Mouse (Mus musculus): ENCODE results near the gene Tbc1d22a. TPM values are rescaled to one million over a fixed set of nuclear protein-coding genes. Genes with fewer than 3 reads are reported as not detected.

The Tbc1d22a gene
- polyA plus RNA-seq, 1 experiment from 2014 or later, result 16.6 TPM

DNA sequence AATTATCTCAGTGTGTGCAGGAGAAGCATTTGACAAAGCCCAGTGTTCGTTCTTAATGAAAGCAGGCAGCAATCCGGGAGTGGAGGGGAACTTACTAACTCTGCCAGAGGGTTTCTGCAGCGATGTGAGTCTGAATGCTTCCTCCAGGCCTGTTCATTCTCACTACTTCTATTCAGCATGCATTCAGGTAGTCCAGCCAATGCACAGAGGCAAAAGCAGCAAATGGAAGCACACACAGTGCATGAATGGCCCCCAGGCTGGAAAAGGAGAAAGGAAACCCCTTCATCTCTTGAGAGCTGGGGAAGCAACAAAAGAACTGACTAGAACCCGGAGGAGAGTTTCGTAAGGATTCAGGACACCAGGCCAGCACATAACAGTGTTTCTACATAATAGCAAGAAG lies 169.0 kb downstream of the Tbc1d22a start:
- H3K9ac ChIP-seq (replicated peaks; ENCODE audit: low read length), result no peak overlapping the region
- H3K27ac ChIP-seq (ENCODE audit: low read length), result no peak overlapping the region
- no peaks in the 10 kb centered on the region for H3K27me3 ChIP-seq (ENCODE audit: insufficient read depth, low read length)
- ATAC-seq (ENCODE audit: low FRiP score, low TSS enrichment), result no peak
- WGBS, result 77% methylated on average over 5 of the region's 5 CpGs
- no peaks in the 10 kb centered on the region for H3K4me1 ChIP-seq (ENCODE audit: insufficient read depth, low read length)
- no peak overlapping the region for H3K4me3 ChIP-seq (ENCODE audit: low read length)
- H3K36me3 ChIP-seq (ENCODE audit: insufficient read depth, low read length), result no peaks in the 10 kb centered on the region
- H3K9me3 ChIP-seq (ENCODE audit: low read length), result no peaks in the 10 kb centered on the region
- no peak overlapping the region for H3K4me2 ChIP-seq (replicated peaks; ENCODE audit: low read depth, low read length)

DNA sequence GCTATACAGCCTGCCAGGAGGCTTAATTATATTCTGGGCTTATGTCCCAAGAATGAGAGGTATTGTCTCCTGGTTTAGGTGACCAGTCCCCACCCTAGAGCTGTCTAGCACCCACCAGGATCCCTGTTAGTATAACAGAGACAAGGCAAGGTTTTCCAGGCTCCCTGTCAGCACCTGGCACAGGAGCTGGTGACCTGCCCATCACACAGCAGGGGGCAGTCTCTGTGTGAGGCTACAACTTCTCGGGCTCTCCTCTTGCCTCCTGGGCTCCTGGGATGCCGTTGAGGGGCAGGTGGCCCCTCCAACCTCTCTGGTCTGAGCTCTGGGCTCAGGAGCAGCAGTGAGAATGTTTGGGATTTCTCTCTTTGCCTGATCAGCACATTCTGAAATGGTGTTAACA lies 171.2 kb downstream of the Tbc1d22a start:
- Histone ChIP-seq H3K27me3 (ENCODE audit: insufficient read depth, low read length) (no peaks in the 10 kb centered on the region), H3K9me3 (ENCODE audit: low read length) (no peaks in the 10 kb centered on the region), H3K36me3 (ENCODE audit: insufficient read depth, low read length) (no peaks in the 10 kb centered on the region), H3K9ac (replicated peaks; ENCODE audit: low read length) (no peak overlapping the region), H3K4me1 (ENCODE audit: insufficient read depth, low read length) (no peaks in the 10 kb centered on the region), H3K4me2 (replicated peaks; ENCODE audit: low read depth, low read length) (no peak overlapping the region), H3K27ac (ENCODE audit: low read length) (no peak overlapping the region), H3K4me3 (ENCODE audit: low read length) (no peak overlapping the region)
- ATAC-seq (ENCODE audit: low FRiP score, low TSS enrichment), result no peak
- 58% methylated on average over 2 of the region's 2 CpGs for WGBS

DNA sequence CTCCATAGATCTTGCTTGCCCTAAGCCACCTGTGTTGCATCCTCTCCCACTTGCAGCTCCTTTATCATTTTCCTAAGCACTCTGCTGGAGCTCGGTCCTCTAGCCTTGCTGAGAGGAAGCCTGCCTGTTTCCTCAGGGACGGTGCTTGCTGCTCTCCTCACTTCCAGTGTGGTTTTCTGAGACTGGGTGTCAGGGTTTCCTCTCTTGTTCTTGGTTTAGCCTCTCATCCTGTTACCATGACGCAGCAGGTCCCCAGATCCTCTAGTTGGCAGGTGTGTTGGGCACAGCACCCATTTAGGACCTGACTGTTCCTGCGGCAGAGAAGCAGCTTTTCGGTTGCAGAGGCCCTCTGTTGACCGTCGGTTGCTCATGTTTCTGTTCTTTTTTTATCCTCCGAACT lies 172.1 kb downstream of the Tbc1d22a start:
- no peaks in the 10 kb centered on the region for H3K9me3 ChIP-seq (ENCODE audit: low read length)
- H3K4me3 ChIP-seq (ENCODE audit: low read length), result no peak overlapping the region
- no peak overlapping the region for H3K27ac ChIP-seq (ENCODE audit: low read length)
- H3K36me3 ChIP-seq (ENCODE audit: insufficient read depth, low read length), result no peaks in the 10 kb centered on the region
- no peak for ATAC-seq (ENCODE audit: low FRiP score, low TSS enrichment)
- H3K9ac ChIP-seq (replicated peaks; ENCODE audit: low read length), result no peak overlapping the region
- H3K4me1 ChIP-seq (ENCODE audit: insufficient read depth, low read length), result no peaks in the 10 kb centered on the region
- H3K27me3 ChIP-seq (ENCODE audit: insufficient read depth, low read length), result no peaks in the 10 kb centered on the region
- H3K4me2 ChIP-seq (replicated peaks; ENCODE audit: low read depth, low read length), result no peak overlapping the region
- WGBS, result 79% methylated on average over 8 of the region's 8 CpGs

DNA sequence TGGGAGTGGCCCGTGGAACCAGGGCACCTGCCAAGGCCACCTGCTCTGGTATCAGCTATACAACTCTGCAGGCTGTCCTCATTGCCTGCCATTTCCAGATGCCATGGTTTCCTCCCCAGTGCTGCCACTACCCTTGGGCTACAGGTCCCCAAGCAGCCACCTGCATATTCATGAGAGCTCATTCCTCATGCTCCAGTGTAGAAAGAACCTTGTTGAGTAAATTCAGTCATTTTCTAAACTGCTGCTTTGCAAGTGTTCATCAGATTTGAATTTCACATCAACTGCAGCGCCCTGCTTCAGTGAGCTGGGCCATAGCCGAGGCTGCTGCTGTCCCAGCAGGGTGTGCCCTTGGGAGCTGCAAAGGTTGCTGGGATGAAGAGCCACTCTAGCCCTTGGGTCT lies 174.3 kb downstream of the Tbc1d22a start:
- Histone ChIP-seq H3K27ac (ENCODE audit: low read length) (peak overlapping the region; percentile 59), H3K4me3 (ENCODE audit: low read length) (no peak overlapping the region), H3K9ac (replicated peaks; ENCODE audit: low read length) (no peak overlapping the region), H3K36me3 (ENCODE audit: insufficient read depth, low read length) (no peaks in the 10 kb centered on the region), H3K27me3 (ENCODE audit: insufficient read depth, low read length) (no peaks in the 10 kb centered on the region), H3K4me1 (ENCODE audit: insufficient read depth, low read length) (no peaks in the 10 kb centered on the region), H3K9me3 (ENCODE audit: low read length) (no peaks in the 10 kb centered on the region), H3K4me2 (replicated peaks; ENCODE audit: low read depth, low read length) (no peak overlapping the region)
- peak; percentile 49; the same call in 1 of the 2 replicates for ATAC-seq (ENCODE audit: low FRiP score, low TSS enrichment)
- WGBS, result 67% methylated on average over 3 of the region's 3 CpGs

DNA sequence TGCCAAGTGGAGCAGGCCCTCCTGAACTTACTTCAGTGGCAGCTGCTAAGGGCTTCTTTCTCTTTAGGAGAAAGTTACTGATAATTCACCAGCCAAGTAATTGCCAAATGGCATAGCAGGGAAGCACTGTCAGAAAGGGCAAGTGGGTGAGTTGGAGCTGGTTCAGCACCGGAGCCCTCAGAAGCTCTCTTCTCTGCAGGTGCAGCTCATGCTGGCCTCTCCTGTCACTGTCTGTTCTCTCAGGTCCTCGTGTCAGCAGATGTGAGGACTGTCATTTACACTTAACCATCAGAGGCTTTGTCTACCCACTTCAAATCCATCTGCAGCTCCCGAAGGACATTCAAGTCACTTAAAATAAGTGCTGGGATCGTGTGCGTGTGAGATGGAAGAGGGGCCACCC lies 190.6 kb downstream of the Tbc1d22a start:
- no peaks in the 10 kb centered on the region for H3K27me3 ChIP-seq (ENCODE audit: insufficient read depth, low read length)
- no peak for ATAC-seq (ENCODE audit: low FRiP score, low TSS enrichment)
- no peak overlapping the region for H3K9ac ChIP-seq (replicated peaks; ENCODE audit: low read length)
- no peak overlapping the region for H3K4me2 ChIP-seq (replicated peaks; ENCODE audit: low read depth, low read length)
- 84% methylated on average over 5 of the region's 5 CpGs for WGBS
- no peak overlapping the region for H3K4me3 ChIP-seq (ENCODE audit: low read length)
- H3K9me3 ChIP-seq (ENCODE audit: low read length), result no peaks in the 10 kb centered on the region
- no peak overlapping the region for H3K27ac ChIP-seq (ENCODE audit: low read length)
- no peaks in the 10 kb centered on the region for H3K36me3 ChIP-seq (ENCODE audit: insufficient read depth, low read length)
- H3K4me1 ChIP-seq (ENCODE audit: insufficient read depth, low read length), result no peaks in the 10 kb centered on the region

DNA sequence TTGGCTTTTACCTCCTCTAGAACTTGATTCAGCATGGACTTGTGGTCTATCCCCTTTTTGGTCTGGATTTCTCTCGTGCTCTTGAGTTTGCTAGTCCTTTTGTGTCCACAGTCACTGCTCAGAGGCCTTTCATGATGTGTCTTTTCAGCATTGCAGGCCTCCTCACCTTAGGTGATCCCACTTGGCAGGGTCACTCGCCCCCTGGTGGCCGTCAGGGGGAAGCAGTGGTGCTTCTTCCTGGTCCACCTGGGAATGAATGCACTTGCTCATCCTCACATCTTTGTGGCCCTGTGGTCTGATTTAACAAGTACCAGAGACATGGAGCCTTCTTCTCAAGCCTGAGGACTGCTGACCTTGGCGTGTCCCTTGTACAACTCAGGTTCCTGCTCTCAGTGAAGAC lies 191.3 kb downstream of the Tbc1d22a start:
- Histone ChIP-seq H3K4me2 (replicated peaks; ENCODE audit: low read depth, low read length) (no peak overlapping the region), H3K9ac (replicated peaks; ENCODE audit: low read length) (no peak overlapping the region), H3K27me3 (ENCODE audit: insufficient read depth, low read length) (no peaks in the 10 kb centered on the region), H3K9me3 (ENCODE audit: low read length) (no peaks in the 10 kb centered on the region), H3K4me1 (ENCODE audit: insufficient read depth, low read length) (no peaks in the 10 kb centered on the region), H3K27ac (ENCODE audit: low read length) (no peak overlapping the region), H3K4me3 (ENCODE audit: low read length) (no peak overlapping the region), H3K36me3 (ENCODE audit: insufficient read depth, low read length) (no peaks in the 10 kb centered on the region)
- 0 out of 2 replicates have a peak, but pooled peaks have one; percentile 36 for ATAC-seq (ENCODE audit: low FRiP score, low TSS enrichment)
- 31% methylated on average over 4 of the region's 4 CpGs for WGBS

DNA sequence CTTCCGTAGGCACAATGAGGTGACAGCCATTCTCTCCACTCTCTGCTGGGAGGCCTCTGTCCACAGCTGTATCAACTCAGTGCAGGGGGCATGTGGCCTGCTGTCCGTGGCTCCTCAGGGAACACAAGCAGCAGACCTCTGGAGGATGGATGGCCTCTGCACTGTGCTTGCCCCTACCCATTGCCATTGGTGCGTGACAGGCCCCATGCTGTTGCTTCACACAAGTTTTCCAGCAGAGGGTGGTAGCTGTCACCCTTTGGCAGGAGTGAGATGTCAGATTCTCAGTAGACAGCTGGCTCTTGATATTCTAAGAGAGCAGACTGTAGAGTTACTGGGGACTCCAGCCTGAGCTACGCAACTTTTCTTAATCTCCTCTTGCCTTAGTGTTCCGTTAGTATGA lies 195.1 kb downstream of the Tbc1d22a start:
- ATAC-seq (ENCODE audit: low FRiP score, low TSS enrichment), result peak; percentile 89
- Histone ChIP-seq H3K4me3 (ENCODE audit: low read length) (no peak overlapping the region), H3K27ac (ENCODE audit: low read length) (no peak overlapping the region), H3K9me3 (ENCODE audit: low read length) (no peaks in the 10 kb centered on the region), H3K4me2 (replicated peaks; ENCODE audit: low read depth, low read length) (no peak overlapping the region), H3K27me3 (ENCODE audit: insufficient read depth, low read length) (no peaks in the 10 kb centered on the region), H3K9ac (replicated peaks; ENCODE audit: low read length) (no peak overlapping the region), H3K36me3 (ENCODE audit: insufficient read depth, low read length) (no peaks in the 10 kb centered on the region), H3K4me1 (ENCODE audit: insufficient read depth, low read length) (no peaks in the 10 kb centered on the region)
- 49% methylated on average over 5 of the region's 5 CpGs for WGBS

DNA sequence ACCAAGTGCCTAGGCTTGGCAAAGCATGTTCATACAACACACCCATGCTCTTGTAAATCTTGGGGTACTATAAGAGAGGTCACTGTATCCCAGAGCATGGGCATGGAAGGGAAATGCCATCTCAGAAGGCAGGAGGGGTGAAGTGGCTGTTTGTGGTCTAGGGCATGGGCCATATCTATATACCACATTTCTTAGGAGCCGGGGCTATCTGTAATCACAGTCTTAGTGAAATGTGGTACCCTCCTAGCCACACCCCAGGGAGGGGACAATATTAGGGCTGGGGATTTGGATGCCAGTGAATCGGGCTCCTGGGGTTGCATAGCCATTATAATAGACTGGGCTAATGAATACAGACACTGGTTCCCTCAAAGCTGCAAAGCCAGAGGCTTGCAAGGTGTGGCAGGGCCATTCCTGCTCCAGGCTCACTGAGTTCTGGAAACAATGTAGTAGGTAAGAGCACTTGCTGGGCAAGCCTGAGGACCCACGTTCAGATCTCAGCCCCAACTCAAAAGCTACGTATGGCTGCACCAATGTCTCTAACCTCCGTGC lies 197.3 kb downstream of the Tbc1d22a start:
- no peaks in the 10 kb centered on the region for H3K36me3 ChIP-seq (ENCODE audit: insufficient read depth, low read length)
- no peaks in the 10 kb centered on the region for H3K4me1 ChIP-seq (ENCODE audit: insufficient read depth, low read length)
- no peak overlapping the region for H3K9ac ChIP-seq (replicated peaks; ENCODE audit: low read length)
- WGBS, result 86% methylated on average over 5 of the region's 5 CpGs
- no peak overlapping the region for H3K27ac ChIP-seq (ENCODE audit: low read length)
- no peaks in the 10 kb centered on the region for H3K9me3 ChIP-seq (ENCODE audit: low read length)
- H3K27me3 ChIP-seq (ENCODE audit: insufficient read depth, low read length), result no peaks in the 10 kb centered on the region
- ATAC-seq (ENCODE audit: low FRiP score, low TSS enrichment), result no peak
- H3K4me3 ChIP-seq (ENCODE audit: low read length), result no peak overlapping the region
- no peak overlapping the region for H3K4me2 ChIP-seq (replicated peaks; ENCODE audit: low read depth, low read length)

DNA sequence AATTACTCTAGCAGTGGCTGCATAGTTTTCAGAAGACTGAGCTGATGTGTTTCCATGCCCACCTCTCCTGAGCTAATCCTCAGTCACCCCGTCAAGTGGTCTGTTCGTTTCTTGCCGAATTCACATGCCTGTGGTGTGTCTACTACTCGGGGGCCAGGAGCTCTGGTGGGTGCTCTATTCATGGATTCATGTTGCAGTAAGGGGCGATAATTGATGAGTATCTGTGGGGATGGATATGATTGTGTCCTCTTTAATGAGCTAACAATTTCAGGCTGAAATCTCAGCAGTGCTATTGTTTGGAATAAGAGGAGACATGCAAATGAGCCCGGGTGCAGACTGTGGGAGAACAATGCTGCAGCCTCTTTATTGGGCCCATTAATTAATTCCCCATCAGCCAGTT lies 201.7 kb downstream of the Tbc1d22a start:
- Histone ChIP-seq H3K4me2 (replicated peaks; ENCODE audit: low read depth, low read length) (no peak overlapping the region), H3K4me1 (ENCODE audit: insufficient read depth, low read length) (no peaks in the 10 kb centered on the region), H3K9ac (replicated peaks; ENCODE audit: low read length) (no peak overlapping the region), H3K27ac (ENCODE audit: low read length) (no peak overlapping the region), H3K27me3 (ENCODE audit: insufficient read depth, low read length) (no peaks in the 10 kb centered on the region), H3K36me3 (ENCODE audit: insufficient read depth, low read length) (no peaks in the 10 kb centered on the region), H3K9me3 (ENCODE audit: low read length) (no peaks in the 10 kb centered on the region), H3K4me3 (ENCODE audit: low read length) (no peak overlapping the region)
- WGBS, result 72% methylated on average over 6 of the region's 6 CpGs
- ATAC-seq (ENCODE audit: low FRiP score, low TSS enrichment), result no peak

DNA sequence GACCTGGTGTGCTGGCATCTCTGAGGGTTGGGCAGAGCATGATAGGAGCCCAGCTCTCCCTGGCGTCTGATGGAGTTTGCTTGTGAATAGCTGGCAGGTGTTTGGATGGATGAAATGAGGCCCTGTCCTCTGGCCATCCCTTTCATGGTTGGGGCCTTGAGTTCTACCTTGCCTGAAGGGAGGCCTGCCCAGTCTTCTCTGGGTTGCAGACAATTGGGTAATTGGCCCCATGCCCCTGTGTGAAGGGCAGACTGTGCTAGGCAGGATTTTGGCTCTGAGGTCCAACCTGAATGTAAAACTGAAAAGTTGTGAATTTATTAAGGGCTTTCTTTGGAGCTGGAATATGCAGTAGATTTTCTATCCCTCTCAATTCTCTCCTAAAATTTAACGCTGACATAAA lies 204.2 kb downstream of the Tbc1d22a start:
- WGBS, result 85% methylated on average over 2 of the region's 2 CpGs
- H3K9me3 ChIP-seq (ENCODE audit: low read length), result no peaks in the 10 kb centered on the region
- H3K4me1 ChIP-seq (ENCODE audit: insufficient read depth, low read length), result no peaks in the 10 kb centered on the region
- H3K4me3 ChIP-seq (ENCODE audit: low read length), result no peak overlapping the region
- no peak overlapping the region for H3K4me2 ChIP-seq (replicated peaks; ENCODE audit: low read depth, low read length)
- H3K27ac ChIP-seq (ENCODE audit: low read length), result no peak overlapping the region
- H3K27me3 ChIP-seq (ENCODE audit: insufficient read depth, low read length), result no peaks in the 10 kb centered on the region
- no peaks in the 10 kb centered on the region for H3K36me3 ChIP-seq (ENCODE audit: insufficient read depth, low read length)
- no peak for ATAC-seq (ENCODE audit: low FRiP score, low TSS enrichment)
- H3K9ac ChIP-seq (replicated peaks; ENCODE audit: low read length), result no peak overlapping the region

Measured in kidney, embryonic 16.5 days (tissue).